Mouse (Mus musculus) midbrain, embryonic 10.5 days (tissue): ENCODE results near the gene Tmtc1. TPM values are rescaled to one million over a fixed set of nuclear protein-coding genes. Genes with fewer than 3 reads are reported as not detected.

Experiments used
- DNase-seq: peaks from one replicate; pipeline ENCODE4 v3.0.0-alpha.2; 2017; ENCODE audit warnings: low spot score
- H3K27ac ChIP-seq: fragments of 300-500 bp; sonication (generic); replicated peaks from 2 replicates; pipeline ENCODE4 v1.5.1; 2016; ENCODE audit warnings: mild to moderate bottlenecking
- H3K27me3 ChIP-seq: fragments of 300-500 bp; sonication (generic); 2 replicates; pipeline ENCODE4 v1.6.1; 2016; ENCODE audit warnings: low read depth, mild to moderate bottlenecking; ENCODE audit not compliant: poor library complexity, severe bottlenecking
- H3K36me3 ChIP-seq: fragments of 300-500 bp; sonication (generic); 2 replicates; pipeline ENCODE4 v1.6.1; 2016; ENCODE audit warnings: mild to moderate bottlenecking, moderate library complexity
- H3K4me1 ChIP-seq: fragments of 300-500 bp; sonication (generic); 2 replicates; pipeline ENCODE4 v1.6.1; 2016
- H3K4me3 ChIP-seq: fragments of 300-500 bp; sonication (generic); 2 replicates; pipeline ENCODE4 v1.5.1; 2016; ENCODE audit warnings: mild to moderate bottlenecking, moderate library complexity
- H3K9me3 ChIP-seq: fragments of 300-500 bp; sonication (generic); replicated peaks from 2 replicates; pipeline ENCODE4 v1.6.1; 2016; ENCODE audit warnings: mild to moderate bottlenecking
- WGBS: fragments of 180-500 bp; shearing (Covaris S2); methylation state at CpG from one replicate; pipeline ENCODE4 v1.1.7; 2016; 5-methylcytosine and 5-hydroxymethylcytosine counted together
- polyA plus RNA-seq: library from polyadenylated mRNA; unstranded; fragments of >200 nt; fragmentation: Nextera tagmentation; extraction: Ambion mirVana; gene quantifications from 2 replicates; pipeline ENCODE4 v1.2.1, GENCODE M21; 2016

Gene Tmtc1
- polyA plus RNA-seq, 1 experiment from 2014 or later = 0.57 TPM

GRCm38 (mm10) chr6:148358580-148359246 is 85.5 kb downstream of the Tmtc1 start:
- Histone ChIP-seq H3K27ac (peak overlapping the region; percentile 33; the same call in 1 of the 2 replicates), H3K4me3 (peak overlapping the region; percentile 23; the same call in 1 of the 2 replicates), H3K36me3 (peaks cover 26% of the 10 kb centered on the region), H3K27me3 (no peaks in the 10 kb centered on the region), H3K9me3 (peaks cover 18% of the 10 kb centered on the region), H3K4me1 (peaks cover 21% of the 10 kb centered on the region)
- WGBS = 47% methylated on average over 8 of the region's 12 CpGs
- DNase-seq = no peak

- Histone ChIP-seq H3K9me3 (peaks cover 18% of the 10 kb centered on the region), H3K36me3 (peaks cover 26% of the 10 kb centered on the region), H3K27me3 (no peaks in the 10 kb centered on the region), H3K27ac (no peak overlapping the region), H3K4me1 (peaks cover 18% of the 10 kb centered on the region), H3K4me3 (no peak overlapping the region)
- DNase-seq = no peak
Observed at GRCm38 (mm10) chr6:148356141-148356540, 88.0 kb downstream of the Tmtc1 start.

GRCm38 (mm10) chr6:148354509-148355474 is 89.4 kb downstream of the Tmtc1 start:
- Histone ChIP-seq H3K9me3 (peaks cover 18% of the 10 kb centered on the region), H3K4me3 (peak overlapping the region; percentile 58), H3K36me3 (peaks cover 26% of the 10 kb centered on the region), H3K27ac (peak overlapping the region; percentile 85), H3K4me1 (peaks cover 18% of the 10 kb centered on the region), H3K27me3 (no peaks in the 10 kb centered on the region)
- 29% methylated on average over 85 of the region's 85 CpGs for WGBS
- DNase-seq = peak; percentile 86

- H3K9me3 ChIP-seq = peaks cover 18% of the 10 kb centered on the region
- no peaks in the 10 kb centered on the region for H3K27me3 ChIP-seq
- peaks cover 15% of the 10 kb centered on the region for H3K4me1 ChIP-seq
- WGBS = 76% methylated on average over 16 of the region's 16 CpGs
- peak overlapping the region; percentile 58 for H3K4me3 ChIP-seq
- H3K27ac ChIP-seq = peak overlapping the region; percentile 85; the same call in 1 of the 2 replicates
- H3K36me3 ChIP-seq = peaks cover 26% of the 10 kb centered on the region
- DNase-seq = no peak
Observed at GRCm38 (mm10) chr6:148354151-148354508, 90.1 kb downstream of the Tmtc1 start.

- 85% methylated on average over 3 of the region's 3 CpGs for WGBS
- no peaks in the 10 kb centered on the region for H3K27me3 ChIP-seq
- no peak overlapping the region for H3K27ac ChIP-seq
- no peak overlapping the region for H3K4me3 ChIP-seq
- no peak for DNase-seq
- no peaks in the 10 kb centered on the region for H3K4me1 ChIP-seq
- H3K9me3 ChIP-seq = no peaks in the 10 kb centered on the region
- H3K36me3 ChIP-seq = no peaks in the 10 kb centered on the region
Observed at GRCm38 (mm10) chr6:148345001-148345400, 99.2 kb downstream of the Tmtc1 start.

GRCm38 (mm10) chr6:148342191-148342590 is 102.0 kb downstream of the Tmtc1 start:
- no peaks in the 10 kb centered on the region for H3K9me3 ChIP-seq
- 94% methylated on average over 2 of the region's 2 CpGs for WGBS
- no peak for DNase-seq
- no peaks in the 10 kb centered on the region for H3K27me3 ChIP-seq
- no peaks in the 10 kb centered on the region for H3K36me3 ChIP-seq
- no peak overlapping the region for H3K4me3 ChIP-seq
- H3K4me1 ChIP-seq = peaks cover 22% of the 10 kb centered on the region
- H3K27ac ChIP-seq = no peak overlapping the region

GRCm38 (mm10) chr6:148341765-148342164 is 102.4 kb downstream of the Tmtc1 start:
- Histone ChIP-seq H3K27ac (no peak overlapping the region), H3K9me3 (no peaks in the 10 kb centered on the region), H3K27me3 (no peaks in the 10 kb centered on the region), H3K4me1 (peaks cover 24% of the 10 kb centered on the region), H3K4me3 (no peak overlapping the region), H3K36me3 (no peaks in the 10 kb centered on the region)
- no peak for DNase-seq
- WGBS = 90% methylated on average over 2 of the region's 2 CpGs

- Histone ChIP-seq H3K4me1 (peaks cover 24% of the 10 kb centered on the region), H3K9me3 (no peaks in the 10 kb centered on the region), H3K27ac (peak overlapping the region; percentile 69), H3K4me3 (no peak overlapping the region), H3K36me3 (no peaks in the 10 kb centered on the region), H3K27me3 (no peaks in the 10 kb centered on the region)
- 29% methylated on average over 3 of the region's 3 CpGs for WGBS
- DNase-seq = peak; percentile 36
Observed at GRCm38 (mm10) chr6:148338326-148338957, 105.7 kb downstream of the Tmtc1 start.

GRCm38 (mm10) chr6:148336290-148336955 is 107.8 kb downstream of the Tmtc1 start:
- Histone ChIP-seq H3K36me3 (no peaks in the 10 kb centered on the region), H3K4me1 (peaks cover 24% of the 10 kb centered on the region), H3K27me3 (no peaks in the 10 kb centered on the region), H3K9me3 (no peaks in the 10 kb centered on the region), H3K4me3 (no peak overlapping the region), H3K27ac (no peak overlapping the region)
- DNase-seq = no peak

GRCm38 (mm10) chr6:148331916-148332315 is 112.3 kb downstream of the Tmtc1 start:
- DNase-seq = no peak
- Histone ChIP-seq H3K36me3 (no peaks in the 10 kb centered on the region), H3K27ac (no peak overlapping the region), H3K27me3 (no peaks in the 10 kb centered on the region), H3K9me3 (no peaks in the 10 kb centered on the region), H3K4me1 (no peaks in the 10 kb centered on the region), H3K4me3 (no peak overlapping the region)
- 89% methylated on average over 2 of the region's 2 CpGs for WGBS

GRCm38 (mm10) chr6:148329976-148330375 is 114.2 kb downstream of the Tmtc1 start:
- no peaks in the 10 kb centered on the region for H3K4me1 ChIP-seq
- H3K9me3 ChIP-seq = no peaks in the 10 kb centered on the region
- no peaks in the 10 kb centered on the region for H3K36me3 ChIP-seq
- DNase-seq = no peak
- no peak overlapping the region for H3K4me3 ChIP-seq
- H3K27me3 ChIP-seq = no peaks in the 10 kb centered on the region
- no peak overlapping the region for H3K27ac ChIP-seq

- 79% methylated on average over 2 of the region's 2 CpGs for WGBS
- Histone ChIP-seq H3K9me3 (no peaks in the 10 kb centered on the region), H3K36me3 (no peaks in the 10 kb centered on the region)
Observed at GRCm38 (mm10) chr6:148328928-148329327, 115.3 kb downstream of the Tmtc1 start.

More at GRCm38 (mm10) chr6:148328928-148329327, 115.3 kb downstream of the Tmtc1 start:
- H3K4me3 ChIP-seq = no peak overlapping the region
- no peak overlapping the region for H3K27ac ChIP-seq
- DNase-seq = no peak
- no peaks in the 10 kb centered on the region for H3K27me3 ChIP-seq
- H3K4me1 ChIP-seq = no peaks in the 10 kb centered on the region
